Mouse (Mus musculus): Measurements from ENCODE around the gene Txnip.

Txnip gene

DNA sequence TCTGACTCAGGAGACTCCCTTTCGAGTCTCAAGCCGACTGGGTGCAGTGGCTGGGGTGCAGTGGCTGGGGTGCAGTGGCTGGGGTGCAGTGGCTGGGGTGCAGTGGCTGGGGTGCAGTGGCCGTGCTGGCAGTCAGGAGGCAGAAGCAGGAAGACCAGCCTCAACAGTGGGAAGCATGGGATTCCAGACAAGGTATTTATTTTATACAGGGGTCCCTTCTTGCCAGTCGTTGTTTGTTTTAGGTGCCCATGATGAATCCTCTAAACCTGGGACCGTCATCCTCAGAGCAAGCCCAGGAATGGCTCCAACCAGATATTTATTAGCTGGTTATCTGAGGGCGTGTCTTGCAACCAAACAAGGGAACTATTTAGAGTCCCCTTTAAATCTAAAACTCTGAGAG lies 4.2 kb upstream of the Txnip start:
- DNase-seq, result no peak

DNA sequence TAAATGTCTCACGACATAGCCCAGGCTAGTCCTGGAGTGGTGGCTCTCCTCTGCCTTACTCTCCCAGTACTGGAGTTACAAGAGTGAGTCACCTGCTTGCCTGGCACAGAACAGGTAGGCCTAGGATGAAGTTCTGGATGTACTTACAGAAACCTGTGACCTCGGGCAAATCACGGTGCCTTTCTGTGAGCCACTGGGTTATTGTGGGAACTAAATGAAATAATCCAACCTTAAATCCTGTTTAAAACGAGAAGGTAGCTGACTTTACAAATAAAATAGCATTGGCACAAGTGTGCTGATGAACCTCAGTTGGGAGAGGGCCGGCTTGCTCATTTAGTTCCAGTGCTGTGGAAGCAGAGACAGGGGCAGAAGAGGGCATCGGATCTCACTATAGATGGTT lies 3.5 kb upstream of the Txnip start:
- DNase-seq, result no peak

DNA sequence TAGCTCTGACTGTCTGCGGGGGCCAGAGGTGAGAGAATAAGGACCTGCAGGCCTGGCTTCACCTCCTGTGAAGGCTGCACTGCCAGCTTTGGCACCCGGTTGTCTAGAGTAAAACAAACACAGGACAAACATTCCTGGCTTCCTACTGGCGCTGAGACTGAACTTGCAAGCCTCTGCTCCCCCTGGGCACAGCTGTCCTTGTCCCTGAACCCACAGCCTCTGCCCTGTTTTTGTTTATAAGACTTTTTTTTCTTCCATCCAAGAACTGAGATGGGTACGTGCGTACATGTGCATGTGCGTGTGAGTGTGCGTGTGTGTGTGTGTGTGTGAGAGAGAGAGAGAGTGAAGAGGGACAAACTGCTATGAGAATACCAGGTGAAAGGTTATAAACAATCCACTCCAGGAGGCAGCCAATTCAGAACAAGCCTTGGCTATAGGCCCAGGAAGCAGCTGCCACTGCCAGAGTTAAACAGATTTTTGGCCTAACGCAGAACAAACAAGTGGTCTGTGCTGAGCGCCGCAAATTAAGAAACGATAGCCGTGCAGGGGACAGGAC lies 2.6 kb upstream of the Txnip start:
- peak; percentile 57 for DNase-seq

DNA sequence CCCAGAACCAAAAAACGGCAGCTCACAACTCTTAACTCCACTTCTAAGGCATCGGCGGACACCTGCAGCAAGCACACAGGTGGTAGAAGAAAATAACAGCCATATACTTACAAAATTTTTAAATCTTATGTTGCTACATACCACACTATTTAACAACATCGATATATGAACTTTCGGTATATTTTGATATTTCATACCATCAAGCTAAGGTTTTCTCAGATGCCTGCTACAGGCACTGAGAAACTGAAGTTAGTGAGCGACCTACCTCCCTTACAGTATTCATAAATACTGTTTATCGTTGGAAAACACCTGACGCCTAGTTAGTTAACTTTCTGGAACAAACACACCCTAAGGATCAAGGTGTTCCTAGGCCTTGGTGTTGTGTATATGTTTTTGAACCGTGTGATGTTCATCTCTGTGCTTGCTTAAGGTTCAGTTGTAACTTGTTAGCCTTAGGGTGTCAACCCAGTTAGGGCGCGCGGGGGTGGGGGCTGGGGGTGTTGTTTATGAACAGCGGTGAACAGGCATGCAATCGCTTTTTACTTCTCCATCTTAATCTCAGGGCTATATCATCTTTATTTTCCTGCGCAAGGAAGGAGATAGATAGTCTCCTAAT lies 1.6 kb upstream of the Txnip start:
- no peak for DNase-seq

DNA sequence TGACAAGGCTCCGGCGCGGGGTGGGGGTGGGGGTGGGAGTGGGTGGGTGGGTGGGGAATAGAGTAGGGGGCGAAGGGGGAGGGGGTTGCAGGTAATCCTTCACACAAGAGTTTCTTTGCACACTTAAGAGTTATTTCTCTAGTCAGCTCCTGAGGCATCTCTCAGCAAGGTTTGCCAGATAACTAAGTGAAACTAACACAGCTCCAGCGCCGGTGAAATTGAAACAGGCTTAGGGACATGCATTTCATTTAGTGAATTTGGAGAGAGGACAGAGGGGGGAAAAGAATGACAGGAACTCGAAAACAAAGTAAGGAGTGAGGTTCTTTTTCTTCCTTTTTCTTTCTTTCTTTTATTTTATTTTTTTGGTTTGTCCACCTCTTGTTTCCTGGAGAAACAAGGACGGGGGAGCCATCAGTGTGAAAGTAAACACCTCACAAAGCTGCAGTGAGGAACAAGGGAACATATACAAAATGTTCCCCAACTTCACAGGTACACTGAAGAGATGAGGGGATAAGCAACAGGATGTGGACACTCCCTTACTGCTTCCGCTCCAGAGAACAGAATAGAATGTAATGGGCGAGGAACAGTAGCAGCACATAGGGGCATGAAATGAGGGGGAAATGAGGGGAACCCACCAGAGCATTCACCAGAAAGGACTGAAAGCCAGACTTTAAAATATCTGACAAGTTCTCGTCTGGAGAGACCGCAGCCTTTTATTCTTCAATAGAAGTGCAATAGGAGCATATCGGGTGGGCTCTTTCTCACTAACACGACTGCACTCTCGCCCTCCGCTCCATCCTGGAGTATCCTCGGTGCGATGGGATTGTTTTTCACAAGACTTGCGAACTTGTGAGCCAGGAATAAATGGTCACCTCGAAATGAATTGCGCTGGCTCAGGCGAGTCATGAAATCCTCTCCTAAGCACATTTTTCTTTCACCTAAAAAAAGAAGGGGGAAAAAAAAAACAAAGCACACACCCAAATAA lies 814 bp upstream of the Txnip start:
- peak; percentile 50 for DNase-seq

DNA sequence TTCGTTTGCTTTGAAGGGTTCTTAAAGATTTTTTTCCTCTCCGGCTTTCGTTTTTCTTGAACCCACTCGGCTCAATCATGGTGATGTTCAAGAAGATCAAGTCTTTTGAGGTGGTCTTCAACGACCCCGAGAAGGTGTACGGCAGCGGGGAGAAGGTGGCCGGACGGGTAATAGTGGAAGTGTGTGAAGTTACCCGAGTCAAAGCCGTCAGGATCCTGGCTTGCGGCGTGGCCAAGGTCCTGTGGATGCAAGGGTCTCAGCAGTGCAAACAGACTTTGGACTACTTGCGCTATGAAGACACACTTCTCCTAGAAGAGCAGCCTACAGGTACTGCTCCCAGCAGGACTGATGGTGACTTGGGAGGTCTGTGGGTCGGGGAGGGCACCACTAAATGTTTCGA lies 402 bp downstream of the Txnip start:
- peak; percentile 64 for DNase-seq

DNA sequence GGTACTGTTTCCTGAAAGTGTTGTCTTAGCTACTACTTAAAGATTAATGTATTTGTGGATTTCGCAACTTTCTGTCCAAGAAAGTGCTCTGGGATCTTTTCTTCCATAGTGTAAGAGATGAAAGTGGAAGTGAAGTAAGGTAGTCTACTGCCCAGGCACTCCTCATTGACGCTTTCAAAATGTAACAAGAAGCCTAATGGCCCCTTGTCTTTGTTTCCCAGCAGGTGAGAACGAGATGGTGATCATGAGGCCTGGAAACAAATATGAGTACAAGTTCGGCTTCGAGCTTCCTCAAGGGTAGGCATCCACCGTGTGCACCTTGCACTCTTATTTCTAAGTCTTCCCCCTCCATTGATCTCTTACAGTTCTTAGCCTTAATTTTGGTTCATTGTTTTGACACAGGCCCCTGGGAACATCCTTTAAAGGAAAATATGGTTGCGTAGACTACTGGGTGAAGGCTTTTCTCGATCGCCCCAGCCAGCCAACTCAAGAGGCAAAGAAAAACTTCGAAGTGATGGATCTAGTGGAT lies 975 bp downstream of the Txnip start:
- no peak for DNase-seq

DNA sequence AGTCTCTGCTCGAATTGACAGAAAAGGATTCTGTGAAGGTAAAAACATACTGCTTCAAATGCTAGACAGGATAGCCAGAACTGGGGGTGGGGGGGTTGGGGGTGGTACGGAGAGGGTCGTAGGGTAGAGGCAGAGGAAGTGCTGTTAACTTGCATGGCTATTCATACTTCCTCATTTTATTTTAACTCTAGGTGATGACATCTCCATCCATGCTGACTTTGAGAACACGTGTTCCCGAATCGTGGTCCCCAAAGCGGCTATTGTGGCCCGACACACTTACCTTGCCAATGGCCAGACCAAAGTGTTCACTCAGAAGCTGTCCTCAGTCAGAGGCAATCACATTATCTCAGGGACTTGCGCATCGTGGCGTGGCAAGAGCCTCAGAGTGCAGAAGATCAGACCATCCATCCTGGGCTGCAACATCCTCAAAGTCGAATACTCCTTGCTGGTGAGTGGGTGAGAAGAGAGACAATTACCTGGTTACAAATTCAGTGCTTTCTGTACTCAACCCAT lies 1.7 kb downstream of the Txnip start:
- DNase-seq, result no peak

DNA sequence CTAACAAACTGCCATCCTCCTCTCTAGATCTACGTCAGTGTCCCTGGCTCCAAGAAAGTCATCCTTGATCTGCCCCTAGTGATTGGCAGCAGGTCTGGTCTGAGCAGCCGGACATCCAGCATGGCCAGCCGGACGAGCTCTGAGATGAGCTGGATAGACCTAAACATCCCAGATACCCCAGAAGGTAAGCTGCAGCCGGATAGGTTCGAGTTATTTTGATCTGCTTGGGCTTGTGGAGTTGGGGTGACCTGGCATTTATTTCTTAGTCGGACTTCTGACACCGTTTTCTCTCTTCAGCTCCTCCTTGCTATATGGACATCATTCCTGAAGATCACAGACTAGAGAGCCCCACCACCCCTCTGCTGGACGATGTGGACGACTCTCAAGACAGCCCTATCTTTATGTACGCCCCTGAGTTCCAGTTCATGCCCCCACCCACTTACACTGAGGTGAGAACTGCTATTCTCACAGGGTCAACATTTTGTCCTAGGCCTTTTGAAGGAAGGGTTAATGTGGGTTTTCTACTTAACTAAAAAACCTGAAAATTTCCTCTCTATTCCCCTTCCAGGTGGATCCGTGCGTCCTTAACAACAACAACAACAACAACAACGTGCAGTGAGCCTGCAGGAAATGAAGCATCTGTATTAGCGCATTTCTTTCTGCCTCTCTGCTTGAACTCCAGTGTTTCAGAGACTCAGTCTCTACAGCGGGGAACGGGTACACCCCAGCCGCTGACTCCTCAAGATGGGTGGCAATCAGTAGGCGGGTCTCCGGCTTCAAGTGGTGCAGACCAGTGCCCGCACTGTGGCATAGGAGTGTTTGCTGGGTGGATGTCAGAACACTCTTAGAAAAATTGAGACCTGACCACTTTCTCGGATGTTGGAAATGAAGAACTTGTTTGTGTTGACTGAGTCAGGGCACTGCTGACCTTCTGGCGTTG lies 2.4 kb downstream of the Txnip start:
- no peak for DNase-seq

DNA sequence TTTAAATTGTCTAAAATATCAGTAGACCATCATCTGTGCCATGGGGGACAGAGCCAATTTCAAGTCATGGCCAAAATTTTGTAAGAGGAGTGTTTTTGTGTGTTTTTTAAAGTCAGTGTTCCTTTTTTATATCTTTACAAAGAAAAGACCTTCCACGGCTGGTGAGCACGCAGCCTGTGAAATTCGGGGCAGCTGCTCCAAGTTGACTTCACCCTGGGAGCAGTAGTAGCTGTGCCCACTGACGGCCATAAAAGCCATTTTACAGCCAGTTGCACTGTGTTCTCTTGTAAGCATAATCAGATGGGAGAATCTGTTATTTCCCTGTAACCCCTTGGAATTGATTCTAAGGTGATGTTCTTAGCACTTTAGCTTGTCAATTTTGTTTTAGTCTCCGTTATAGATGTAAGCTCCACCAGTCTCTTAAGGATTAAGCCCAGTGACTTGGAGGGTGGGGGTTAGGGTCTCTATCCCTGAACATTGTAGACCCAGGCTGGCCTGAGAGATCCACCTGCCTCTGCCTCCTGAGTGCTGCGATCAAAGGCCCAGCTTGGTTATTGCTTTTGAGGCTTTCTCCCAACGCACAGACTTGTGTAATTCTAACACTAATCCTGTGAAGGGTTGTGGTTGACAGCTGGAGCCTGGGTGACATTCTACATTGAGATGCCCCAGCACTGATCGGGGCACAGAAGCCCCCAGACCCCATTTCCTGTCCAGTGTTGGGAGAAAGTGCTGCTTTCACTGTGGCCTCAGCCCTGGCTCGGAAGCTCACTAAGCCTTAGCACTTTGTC lies 3.3 kb downstream of the Txnip start:
- DNase-seq, result no peak

DNA sequence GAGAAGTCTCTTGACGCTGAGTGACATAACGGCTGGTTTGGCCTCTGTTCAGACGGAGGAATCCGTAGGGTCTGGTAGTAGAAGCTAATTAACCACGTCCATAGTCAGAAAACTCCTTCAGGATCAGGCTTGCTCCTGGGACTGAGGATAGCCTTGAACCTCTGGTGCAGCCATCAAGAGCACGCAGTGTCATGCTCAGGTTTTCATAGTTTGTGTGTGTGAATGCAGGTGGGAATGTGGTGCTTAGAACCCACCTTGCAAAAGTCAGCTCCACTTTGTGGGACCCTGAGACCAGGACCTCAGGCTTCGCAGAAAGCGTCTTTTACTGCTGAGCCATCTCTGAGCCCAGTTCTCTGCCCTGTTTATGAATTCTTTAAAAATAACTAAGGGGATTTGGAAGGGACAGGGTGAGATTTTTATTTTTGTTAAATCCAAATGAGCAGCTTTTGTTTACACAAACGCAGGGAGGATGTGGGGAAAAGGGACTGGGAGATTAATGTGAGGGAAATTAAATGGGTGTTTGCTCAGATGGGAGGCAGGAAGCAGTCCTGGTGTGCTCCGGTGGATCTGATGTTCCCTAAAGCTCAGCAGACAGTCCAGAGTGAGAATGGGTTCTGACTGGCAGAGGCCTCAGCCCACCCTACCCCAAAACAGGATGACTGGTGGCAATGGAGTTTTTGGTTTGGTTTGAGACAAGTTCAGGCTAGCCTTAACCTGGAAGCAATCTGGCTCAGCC lies 4.4 kb downstream of the Txnip start:
- DNase-seq, result no peak

DNA sequence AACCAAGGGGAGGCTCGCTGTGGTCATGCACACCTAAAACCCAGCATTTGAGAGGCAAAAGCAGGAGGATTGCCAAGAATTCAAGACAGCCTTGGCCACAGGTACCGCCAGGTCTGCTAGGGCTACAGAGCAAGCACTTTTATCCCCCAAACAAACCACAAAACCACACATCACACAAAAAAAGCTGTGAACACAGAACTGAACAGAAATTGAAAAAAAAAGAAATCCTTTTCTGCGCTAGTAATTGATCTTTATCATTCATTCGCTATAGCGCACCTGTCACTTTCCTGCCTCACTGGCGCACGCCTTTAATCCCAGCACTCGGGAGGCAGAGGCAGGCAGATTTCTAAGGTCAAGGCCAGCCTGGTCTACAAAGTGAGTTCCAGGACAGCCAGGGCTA lies 5.5 kb downstream of the Txnip start:
- no peak for DNase-seq

DNA sequence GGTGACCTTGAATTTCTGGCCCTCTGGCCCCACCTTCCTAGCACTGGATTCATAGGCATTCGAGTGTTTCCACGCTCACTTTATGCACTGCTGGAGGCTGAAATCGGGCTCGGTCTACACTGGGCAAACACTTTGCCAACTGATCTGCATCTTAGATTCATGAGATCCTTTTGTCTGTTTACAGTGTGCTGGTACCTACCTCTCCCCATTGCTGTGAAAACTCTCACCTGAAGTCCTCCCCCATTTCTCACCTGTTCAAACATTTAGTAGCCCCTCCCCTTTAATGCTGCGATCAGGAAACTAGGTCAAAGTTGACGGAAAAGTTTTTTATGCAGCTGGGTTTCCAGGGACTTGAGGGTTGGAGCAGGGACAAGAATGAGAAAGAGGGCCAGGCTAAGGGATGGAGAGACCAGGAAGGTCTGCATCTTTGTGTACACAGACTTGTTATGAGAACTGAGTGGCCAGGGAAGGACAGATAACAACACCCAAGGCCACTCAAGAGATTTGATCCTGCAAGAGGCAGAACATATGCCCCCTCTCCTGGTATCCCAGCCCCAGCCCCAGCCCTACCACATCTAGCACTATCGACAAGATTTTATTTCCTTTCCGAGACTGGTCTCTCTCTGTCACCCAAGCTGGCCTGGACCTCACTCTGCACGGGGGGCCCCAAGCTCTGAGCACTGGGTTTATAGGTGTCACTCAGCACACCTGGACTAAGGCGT lies 6.3 kb downstream of the Txnip start:
- no peak for DNase-seq

DNA sequence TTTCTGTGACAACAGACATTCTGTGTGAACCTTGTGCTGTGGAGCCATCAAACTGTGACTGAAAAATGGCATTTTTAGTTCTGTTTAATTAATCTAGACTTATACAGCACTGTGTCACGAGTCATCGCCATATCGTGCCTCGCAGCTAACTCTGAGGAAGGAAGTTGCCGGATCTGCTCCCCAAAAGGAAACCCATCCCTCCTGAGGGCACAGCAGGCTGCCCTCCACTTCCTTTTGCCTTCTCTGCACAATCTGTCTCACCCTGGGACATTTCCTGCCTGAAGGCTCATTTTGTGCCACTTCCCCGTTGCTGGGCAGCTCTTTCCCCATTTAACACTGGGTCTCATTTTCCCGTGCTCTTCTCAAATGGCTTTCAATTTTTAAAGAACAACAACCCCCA lies 6.9 kb downstream of the Txnip start:
- DNase-seq, result no peak

DNA sequence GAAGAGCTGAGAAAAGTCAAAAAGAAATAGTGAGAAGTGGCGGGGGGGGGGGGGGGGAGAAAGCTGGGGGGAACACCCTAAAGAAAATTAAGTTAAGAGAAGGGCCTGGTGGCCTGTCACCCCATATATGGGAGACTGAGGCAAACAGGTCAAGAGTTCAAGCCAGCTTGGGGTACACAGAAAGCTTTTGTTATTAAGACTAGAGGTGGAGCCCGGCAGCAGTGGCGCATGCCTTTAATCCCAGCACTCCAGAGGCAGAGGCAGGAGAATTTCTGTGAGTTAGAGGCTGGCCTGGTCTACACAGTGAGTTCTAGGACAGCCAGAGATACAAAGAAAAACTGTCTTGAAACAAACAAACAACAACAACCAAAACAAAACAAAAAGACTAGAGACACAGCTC lies 7.3 kb downstream of the Txnip start:
- no peak for DNase-seq

DNA sequence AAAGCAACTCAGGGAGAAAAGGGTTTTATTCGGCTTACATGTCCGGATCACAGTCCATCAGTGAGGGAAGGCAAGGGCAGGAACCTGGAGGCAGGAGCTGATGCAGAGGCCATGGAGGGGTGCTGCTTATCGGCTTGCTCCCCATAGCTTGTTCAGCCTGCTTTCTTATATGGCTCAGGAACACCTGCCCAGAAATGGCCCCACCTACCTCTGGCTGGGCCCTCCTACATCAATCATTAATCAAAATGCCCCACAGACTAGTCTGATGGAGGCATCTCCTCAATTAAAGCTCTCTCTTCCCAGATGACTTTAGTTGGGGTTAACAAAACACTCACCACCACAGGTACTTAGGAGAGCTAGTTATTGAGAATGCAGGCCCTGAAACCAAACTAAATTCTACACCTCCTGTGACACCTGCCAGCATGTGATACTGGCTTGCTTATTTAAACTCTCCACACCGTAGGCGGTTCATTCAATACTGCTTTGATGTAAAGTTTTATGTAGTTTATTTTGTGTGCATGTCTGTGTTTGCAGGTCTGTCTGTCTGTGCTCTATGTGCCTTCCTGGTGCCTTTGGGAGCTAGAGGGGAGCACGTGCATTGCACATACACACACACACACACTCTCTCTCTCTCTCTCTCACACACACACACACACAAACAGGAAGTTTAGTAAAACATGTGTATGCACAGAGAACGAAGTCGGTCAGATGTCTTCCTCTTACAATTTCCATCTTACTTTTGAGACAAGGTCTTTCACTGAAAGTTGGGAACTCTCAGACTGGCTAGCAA lies 9.1 kb downstream of the Txnip start:
- DNase-seq, result no peak

DNA sequence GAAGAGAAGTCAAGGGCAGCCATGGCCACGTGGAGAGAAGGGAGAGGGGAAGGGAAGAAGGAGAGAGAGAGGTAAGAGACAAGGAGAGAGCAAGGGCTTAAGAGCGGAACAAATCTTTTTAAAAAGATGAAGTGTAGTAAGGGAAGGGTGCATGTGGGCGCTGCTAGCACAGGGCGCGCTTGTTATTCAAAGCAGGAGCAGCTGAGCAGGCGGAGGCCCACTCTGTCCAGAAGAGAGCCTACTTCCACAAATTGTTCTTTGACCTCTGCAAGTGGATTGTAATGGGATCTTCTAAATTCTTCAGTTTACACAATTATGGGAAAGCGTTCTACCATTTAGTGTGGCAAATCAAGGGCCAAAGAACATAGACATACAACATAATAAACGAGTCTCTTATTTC lies 10.8 kb downstream of the Txnip start:
- DNase-seq, result no peak

DNA sequence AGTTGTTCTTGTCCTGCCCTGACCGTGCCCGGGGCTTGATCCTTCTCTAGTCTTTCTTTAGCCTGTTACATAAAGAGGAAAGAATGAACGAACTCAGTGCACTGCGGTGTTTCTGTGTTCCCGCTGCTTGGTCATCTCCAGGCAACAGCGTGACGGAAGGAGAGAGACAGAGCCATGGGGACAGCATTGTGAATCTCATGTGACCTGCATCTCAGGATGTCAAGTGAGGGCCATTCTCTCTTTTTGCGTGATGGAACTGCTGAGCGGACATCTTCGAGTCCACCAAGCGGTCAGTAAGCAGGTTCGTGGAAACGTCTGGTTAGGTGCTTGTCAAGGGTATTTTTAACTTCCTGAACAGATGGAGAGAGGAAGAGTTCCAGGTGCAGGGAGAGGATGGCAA lies 11.7 kb downstream of the Txnip start:
- DNase-seq, result no peak

DNA sequence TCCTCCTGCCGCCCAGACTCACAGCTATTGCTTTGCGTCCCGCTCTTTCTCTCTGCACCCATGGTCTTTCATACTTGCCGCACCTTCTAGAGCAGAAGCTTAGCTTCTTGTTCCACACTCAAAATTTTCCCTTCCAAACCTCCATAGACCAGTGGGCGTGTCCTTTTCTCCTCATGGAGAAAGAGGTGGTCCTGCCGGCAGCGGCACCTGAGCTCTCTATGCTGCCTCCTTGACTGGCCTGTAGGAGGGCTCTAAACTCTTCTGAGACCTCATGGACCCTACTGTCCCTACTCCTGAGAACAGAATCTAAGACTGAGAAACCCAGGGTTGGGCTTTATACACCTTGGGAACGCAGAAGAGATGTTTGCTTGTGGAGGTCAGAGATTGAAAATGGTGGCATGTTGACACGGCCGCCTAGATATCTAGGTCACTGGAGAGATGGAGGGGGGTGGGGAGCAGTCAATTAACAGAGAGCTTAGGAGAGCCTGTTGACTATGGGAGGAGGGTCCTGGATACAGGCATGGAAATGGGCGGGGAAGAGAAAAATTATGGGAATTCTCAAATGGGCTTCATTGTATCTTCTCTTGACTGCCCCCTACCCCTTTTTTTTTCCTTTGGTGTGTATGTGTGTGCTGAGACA lies 12.3 kb downstream of the Txnip start:
- no peak for DNase-seq
